Mouse (Mus musculus): ENCODE measurements around the gene Eef1a1.

- TF ChIP-seq CTCF (IDR thresholded peaks at IDR 0.05; ENCODE audit: insufficient read depth, low read length) (no peak), POLR2A (IDR thresholded peaks at IDR 0.05; ENCODE audit: borderline replicate concordance, extremely low read depth, low read depth, low read length) (no peak)
Observed at GRCm38 (mm10) chr9:78506722-78507077, 17.7 kb upstream of the Eef1a1 start.

Measured in lung, adult 2 months (tissue).